Mouse (Mus musculus) heart, postnatal 14 days (tissue): ENCODE measurements around the gene Mettl21c. TPM values are rescaled to one million over a fixed set of nuclear protein-coding genes. Genes with fewer than 3 reads are reported as not detected.
"Not testable (repeated sequence)": the region's sequence is repeated elsewhere in the genome, so short reads cannot be mapped to it uniquely, and the experiment has no call there.

Experiments
- DNase-seq, 2 experiments: peaks; one replicate each; pipeline ENCODE4 v3.0.0; 2021 to 2022
- intact Hi-C: fragments of 180-260 bp; cut with DNase I; formaldehyde crosslinking; loops from one replicate; pipeline ENCODE4 v1.15.1; 2025
- long read RNA-seq, 2 experiments: library from polyadenylated mRNA; stranded (forward); transcript quantifications; one replicate each; pipeline ENCODE4 v2.0.0; 2021
- total RNA-seq, 2 experiments: library from RNA; stranded (reverse); gene quantifications; 2 replicates each; pipeline ENCODE4 v1.2.3; 2021

The Mettl21c gene
- not detected for total RNA-seq
- long read RNA-seq, experiment 1: 0 reads
- long read RNA-seq, experiment 2: 0 reads

GRCm38 (mm10) chr1:44019934-44020333 is at the start of gene Mettl21c:
TSS of gene Mettl21c (minus strand) at chr1:44020034.
- no peak for DNase-seq
- intact Hi-C loops: no loop called here

- DNase-seq: peak; percentile 25 to 53
- intact Hi-C loops: loop anchor here (5.0 kb wide), 1 partner anchor 162 kb away; no protein-coding TSS in a partner anchor
Measured at GRCm38 (mm10) chr1:44064625-44065024, 44.8 kb upstream of the Mettl21c start.

DNA sequence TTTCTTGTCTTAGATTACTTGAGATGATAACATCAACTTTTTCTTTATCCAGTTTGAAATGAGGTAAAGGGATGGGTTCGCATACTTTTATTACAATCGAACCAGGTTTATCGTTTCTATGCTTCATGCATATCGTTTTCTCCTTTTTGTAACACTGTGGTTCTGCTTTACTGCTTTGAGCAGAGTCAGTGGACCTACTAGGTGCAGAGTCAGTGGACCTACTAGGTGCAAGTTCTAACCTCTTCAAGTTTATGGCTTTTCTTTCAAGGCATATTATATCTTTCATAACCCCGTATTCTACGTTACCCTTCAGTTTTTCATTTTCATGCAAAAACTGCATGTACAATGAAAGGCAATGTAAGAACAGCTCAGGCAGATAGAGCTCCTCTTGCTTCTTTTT is 43.6 kb upstream of the Mettl21c start:
- DNase-seq: no peak
- intact Hi-C loops: no loop called here

DNA sequence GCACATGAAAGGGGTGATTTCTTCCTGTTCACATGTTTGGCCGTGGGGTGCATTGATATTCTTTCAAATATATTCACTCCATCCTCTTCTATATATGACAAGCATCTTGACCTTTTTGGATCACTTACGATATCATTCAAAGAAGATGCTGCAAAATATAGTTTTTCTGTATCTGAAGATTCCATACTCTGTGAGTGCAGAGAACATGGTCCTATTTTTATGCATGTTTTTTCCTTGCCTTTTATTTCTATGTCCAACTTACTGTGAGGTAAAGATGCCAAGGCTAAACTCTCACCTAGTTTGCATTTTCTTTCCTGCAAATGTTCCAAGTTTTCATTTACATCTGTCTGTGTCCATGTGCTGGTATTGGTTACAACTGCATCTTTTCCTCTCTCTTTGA is 42.0 kb upstream of the Mettl21c start, which contains the start of gene Gm8251:
TSS of gene Gm8251 (minus strand) at position 101 of the 400 bp plus-strand sequence.
- intact Hi-C loops: no loop called here
- DNase-seq: no peak

DNA sequence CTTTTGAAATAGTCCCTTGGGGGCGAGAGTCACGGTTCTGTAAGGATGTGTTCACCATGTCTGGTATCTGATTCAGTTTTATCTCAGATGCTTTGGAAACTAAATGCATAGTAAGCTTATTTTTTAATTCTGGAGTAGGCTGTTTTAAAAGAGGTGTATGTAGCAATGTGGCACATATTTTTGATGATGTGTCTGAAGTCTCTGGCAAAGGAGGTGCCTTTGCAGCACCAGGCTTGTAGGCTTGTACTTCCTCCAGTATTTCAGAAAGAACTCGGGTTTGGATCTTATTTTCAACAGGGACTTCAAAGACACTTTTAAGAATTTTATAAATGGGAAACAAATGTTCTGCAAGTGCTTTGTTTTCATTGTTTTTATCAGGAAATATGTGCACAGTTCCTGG is 38.0 kb upstream of the Mettl21c start:
- intact Hi-C loops: no loop called here
- DNase-seq: no peak

GRCm38 (mm10) chr1:44046556-44046955 is 26.7 kb upstream of the Mettl21c start:
- DNase-seq: no peak
- intact Hi-C loops: no loop called here

- DNase-seq, intact Hi-C loops: not testable (repeated sequence)
Measured at GRCm38 (mm10) chr1:44045689-44046088, 25.9 kb upstream of the Mettl21c start.

DNA sequence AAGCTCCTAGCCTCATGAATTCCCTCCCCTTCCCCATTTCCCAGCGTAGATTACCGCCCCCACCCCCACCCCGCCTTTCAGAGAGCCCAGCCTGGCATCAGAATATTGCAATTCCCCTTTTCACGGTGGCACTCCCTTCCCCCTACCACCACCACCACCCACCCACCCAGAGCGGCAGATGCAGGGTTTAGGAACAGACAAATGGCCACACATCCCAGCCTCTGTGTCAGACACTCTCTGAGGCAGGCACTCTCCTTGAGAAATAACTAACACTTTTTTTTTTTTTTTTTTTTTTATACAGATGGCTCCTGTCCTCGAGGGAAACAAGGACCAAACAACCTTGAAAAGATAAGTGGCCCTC is 22.7 kb upstream of the Mettl21c start:
- intact Hi-C loops: no loop called here
- DNase-seq: no peak

DNA sequence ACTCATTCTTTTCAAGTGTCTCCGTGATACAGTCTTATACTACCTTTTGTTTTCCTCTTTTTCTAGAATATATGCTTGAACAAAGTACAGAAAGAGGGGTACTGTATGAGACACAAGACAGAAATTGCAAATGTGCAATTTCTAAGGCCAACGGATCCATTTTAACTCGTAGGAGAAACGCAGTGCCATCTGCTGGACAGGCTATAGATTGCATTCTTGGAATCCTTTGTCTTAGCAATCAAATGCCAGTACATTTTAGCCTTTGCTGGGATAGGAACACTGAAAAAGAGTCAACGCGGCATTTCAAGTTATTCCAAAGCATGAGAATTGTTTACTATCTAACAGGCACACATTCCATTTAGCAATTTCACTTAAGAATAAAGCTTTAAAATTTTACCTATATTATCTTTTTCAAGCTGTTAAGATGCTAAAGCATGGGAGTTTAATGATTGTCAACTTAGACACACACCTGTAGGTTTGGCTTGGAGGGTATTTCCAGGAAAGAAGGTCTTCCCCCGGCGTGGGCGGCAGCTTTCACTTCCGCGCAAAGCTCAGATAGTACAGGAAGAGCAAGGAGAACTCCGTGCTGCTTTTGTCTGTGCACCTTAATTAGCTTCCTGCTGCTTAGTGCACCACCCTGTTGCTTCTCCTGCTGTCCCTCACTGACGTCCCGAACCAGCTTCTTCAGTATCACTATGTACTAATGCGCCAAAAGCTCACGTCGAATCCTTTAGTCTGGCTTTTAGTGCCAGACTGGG is 22.1 kb upstream of the Mettl21c start:
- DNase-seq: peak; percentile 47 to 74
- intact Hi-C loops: loop anchor here (2.0 kb wide), 2 partner anchors 139 to 281 kb away; no protein-coding TSS in a partner anchor

GRCm38 (mm10) chr1:44032948-44033347 is 13.1 kb upstream of the Mettl21c start:
- intact Hi-C loops: no loop called here
- DNase-seq: no peak

GRCm38 (mm10) chr1:44032213-44032612 is 12.4 kb upstream of the Mettl21c start:
- DNase-seq: no peak
- intact Hi-C loops: no loop called here

- no peak for DNase-seq
- intact Hi-C loops: no loop called here
Measured at GRCm38 (mm10) chr1:44027651-44028050, 7.8 kb upstream of the Mettl21c start.

DNA sequence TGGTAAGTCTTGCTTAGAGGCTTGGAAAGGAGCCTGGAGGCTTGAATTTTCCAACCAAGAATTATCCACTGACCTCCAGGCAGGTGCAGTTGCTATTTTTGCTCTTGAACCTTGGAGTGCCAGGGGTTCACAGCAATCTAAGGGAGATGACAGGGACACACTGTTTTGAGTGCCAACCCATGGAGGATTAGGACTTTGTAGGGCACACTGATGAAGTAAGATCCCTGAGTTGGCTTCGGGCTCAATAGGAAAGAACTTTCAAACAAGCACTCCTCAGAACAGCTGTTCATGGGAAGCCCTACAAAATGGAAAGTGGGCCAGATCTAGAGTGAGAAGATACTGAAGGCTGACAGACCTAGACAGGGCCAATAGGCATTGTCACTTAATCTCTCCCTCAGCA is 2.8 kb upstream of the Mettl21c start:
- DNase-seq: no peak

DNA sequence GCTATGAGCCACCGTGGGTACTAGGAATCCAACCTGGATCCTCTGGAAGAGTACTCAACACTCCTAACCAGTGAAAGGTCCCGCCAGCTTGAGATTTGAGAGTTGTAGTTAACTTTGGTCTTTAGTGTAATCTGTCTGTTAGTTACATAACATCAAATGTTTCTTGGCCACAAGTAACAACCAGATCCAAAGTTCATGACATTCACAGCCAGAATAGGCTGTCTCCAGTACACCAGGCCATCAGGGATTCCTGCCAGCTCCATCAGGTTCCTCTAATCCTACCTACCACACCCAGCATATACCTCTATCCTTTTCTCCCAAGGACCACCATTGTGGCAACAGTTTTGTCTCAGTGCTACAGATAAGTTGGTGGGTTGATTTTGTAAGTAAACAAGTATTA is 4.3 kb downstream of the Mettl21c start:
- no peak for DNase-seq
- intact Hi-C loops: no loop called here

More for the DNA sequence above, 2.8 kb upstream of the Mettl21c start:
- intact Hi-C loops: no loop called here

GRCm38 (mm10) chr1:44004513-44004912 is 15.3 kb downstream of the Mettl21c start:
- intact Hi-C loops: no loop called here

DNA sequence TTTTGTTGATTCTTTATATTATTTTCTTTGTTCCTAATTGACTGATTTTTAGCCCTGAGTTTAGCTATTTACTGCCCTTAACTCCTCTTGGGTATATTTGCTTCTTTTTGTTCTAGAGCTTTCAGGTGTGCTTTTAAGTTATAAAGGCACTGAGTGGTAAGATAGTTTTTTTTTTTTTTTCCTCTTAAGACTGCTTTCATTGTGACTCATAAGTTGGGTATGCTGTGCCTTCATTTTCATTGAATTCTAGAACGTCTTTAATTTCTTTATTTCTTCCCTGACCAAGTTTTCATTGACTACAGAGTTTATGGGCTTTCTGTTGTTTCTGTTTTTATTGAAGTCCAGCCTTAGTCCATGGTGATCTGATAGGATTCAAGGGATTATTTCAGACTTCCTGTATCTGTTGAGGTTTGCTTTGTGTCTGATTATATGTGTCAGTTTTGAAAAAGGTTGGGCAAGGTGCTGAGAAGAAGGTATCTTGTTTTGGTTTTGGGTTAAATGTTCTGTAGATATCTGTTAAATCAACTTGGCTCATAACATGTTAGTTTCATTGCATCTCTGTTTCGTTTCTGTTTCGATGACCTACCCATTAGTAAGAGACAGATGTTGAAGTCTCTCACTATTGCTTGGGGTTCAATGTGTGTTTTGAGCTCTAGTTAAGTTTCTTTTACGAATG is 22.8 kb downstream of the Mettl21c start:
- intact Hi-C loops: no loop called here
- no peak for DNase-seq

More at GRCm38 (mm10) chr1:44004513-44004912, 15.3 kb downstream of the Mettl21c start:
- no peak for DNase-seq

- intact Hi-C loops: no loop called here
- DNase-seq: no peak
Measured at GRCm38 (mm10) chr1:43971089-43971488, 48.7 kb downstream of the Mettl21c start.

DNA sequence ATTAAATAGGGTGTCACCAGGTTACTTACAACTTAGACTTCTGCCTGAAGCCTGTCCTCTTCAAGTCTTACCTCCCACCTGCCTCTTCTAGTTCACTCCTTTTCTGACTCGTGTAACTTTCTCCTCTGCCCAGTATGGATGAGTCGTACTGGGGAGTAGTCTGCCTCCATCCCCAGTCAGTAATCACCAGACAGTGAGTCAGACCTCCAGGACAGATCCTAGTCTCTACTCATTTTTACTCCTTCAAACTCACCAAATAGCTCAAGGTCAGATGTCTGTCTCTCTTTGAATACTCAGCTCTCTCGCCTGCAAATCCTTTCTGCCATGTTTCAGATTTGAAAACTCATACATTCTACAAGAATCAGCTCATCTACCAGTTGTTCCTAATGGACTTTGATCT is 50.5 kb downstream of the Mettl21c start:
- no peak for DNase-seq
- intact Hi-C loops: loop anchor here (5.0 kb wide), 1 partner anchor 67 kb away; no protein-coding TSS in a partner anchor

DNA sequence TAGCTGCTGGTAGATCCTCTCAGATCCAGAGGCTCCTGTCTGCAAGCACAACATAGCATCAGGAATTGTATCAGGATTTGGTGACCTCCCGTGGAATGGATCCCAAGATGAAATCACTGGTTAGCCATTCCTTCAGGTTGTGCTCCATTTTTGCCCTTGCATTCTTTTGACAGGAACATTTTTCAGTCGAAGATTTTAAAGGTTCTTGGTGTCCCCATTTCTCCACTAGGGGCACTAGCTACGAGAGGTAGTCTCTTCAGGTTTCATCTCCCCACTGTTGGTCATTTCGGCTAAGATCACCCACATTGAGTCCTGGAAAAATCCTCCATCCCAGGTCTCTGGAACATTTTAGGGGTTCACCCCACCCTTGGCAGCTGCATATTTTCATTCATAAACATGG is 53.1 kb downstream of the Mettl21c start:
- intact Hi-C loops: loop anchor here (5.0 kb wide), 1 partner anchor 64 kb away; no protein-coding TSS in a partner anchor

DNA sequence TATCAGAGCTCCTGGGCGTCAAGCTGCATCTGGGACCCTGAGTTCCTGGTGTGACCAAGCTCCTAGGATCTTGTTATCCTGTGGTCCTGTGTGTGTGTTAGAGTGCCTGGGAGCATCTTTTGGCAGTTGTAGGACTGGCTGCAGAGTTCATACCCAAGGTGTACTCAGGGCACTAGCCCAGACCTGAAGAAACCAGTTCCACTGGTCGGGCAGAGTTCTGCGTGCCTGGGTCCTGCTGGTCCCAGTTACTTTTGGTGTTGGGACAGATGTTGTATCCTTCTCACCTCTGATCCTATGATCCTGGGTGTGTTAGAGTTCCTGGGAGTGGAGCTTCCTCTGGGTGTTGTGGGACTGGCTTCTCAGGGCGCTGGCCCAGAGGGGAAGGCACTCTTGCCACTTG is 55.5 kb downstream of the Mettl21c start:
- intact Hi-C loops: no loop called here
- DNase-seq: no peak

More for the DNA sequence above, 53.1 kb downstream of the Mettl21c start:
- no peak for DNase-seq
